Mouse (Mus musculus) bone marrow macrophage, adult 2 months (primary cell): ENCODE results near the gene Ppid.

Experiments used
- CTCF ChIP-seq: IDR thresholded peaks from 2 replicates; pipeline ENCODE4 v1.5.1; 2012; ENCODE audit warnings: low read depth, mild to moderate bottlenecking, low read length, moderate library complexity
- POLR2A ChIP-seq: IDR thresholded peaks from 2 replicates; pipeline ENCODE4 v1.6.1; 2012; ENCODE audit warnings: mild to moderate bottlenecking, low read depth, low read length, borderline replicate concordance

DNA sequence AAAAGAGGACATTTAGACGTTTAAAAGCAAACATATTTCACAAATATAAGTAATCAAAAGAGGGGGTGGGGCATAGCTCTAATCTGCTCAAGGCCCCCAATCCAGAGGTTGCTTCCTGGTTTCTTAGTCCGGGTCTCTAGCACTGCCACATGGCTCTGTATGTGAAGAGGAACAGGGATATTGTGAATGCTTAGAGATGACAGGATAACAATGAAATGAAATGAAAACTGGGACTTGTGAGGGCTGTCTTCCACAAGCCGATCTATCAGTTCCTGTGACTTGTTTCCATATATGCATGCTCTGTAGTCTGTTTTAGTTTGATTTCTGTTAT, 21.8 kb upstream of the Ppid start:
- TF ChIP-seq POLR2A, result no peak
- no peak for TF ChIP-seq CTCF
